Mouse (Mus musculus): ENCODE results near the gene Cbarp. TPM values are rescaled to one million over a fixed set of nuclear protein-coding genes. Genes with fewer than 3 reads are reported as not detected.

The Cbarp gene
- total RNA-seq, 2 experiments from 2014 or later, result 487 TPM

DNA sequence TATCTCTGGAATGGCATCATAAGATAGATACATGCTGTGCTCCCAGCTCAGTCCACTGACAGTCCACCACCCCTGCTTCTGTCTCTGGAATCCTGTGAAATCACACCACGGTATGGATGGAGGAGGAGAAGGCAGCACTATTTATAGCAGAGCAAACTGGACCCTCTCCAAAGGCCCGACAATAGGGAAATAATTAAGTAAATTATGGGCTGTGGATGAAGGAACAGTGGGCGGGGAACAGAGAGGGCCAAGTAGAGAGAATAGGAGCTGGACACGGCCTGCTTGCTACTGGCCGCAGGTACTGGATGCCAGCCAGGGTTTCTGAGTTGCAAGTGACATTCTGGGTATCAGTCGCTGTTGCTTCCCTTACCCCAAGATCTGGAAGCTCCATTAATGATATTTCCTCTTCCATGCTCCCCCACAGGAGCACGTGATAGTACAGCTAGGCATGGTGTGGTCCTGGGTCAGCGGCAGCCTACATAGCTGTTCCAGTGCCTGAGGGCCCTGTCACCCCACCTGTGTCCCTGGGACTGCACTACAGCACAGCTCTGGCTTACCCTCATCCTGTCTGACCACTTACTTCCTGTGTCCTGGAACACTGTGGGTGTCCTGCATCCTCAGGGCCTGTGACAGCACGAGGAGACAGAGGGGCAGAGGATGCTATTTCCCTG is 55.7 kb downstream of the Cbarp start:
- intact Hi-C loops (cut with DNase I), result no loop called here
- peak; percentile 31 to 44 for DNase-seq (ENCODE audit: low spot score in 2 of 2)

DNA sequence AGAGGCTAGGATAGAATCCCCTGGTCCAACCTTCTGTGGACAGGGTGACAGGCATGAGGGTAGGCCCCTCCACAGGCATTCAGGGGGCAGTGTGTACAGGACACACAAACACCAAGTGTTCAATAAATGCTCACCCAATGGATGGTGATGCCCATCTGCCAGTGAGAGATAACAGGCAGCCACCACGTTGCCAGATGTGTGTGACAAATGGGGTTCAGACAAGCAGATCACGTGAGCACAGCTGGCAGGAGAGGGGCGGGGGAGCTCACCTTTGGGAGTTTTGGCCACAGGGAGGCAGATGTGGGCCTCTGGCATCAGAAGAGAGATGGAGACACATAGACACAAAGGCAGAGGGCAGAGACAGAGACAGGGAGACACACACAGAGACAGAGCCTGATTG is 59.6 kb downstream of the Cbarp start:
- DNase-seq (ENCODE audit: low spot score in 2 of 2), result no peak
- intact Hi-C loops (cut with DNase I), result no loop called here

Other genes with a start within 250 kb of the Cbarp start
- gene Cfd, start 250.0 kb downstream of the Cbarp start, total RNA-seq (2021), result not detected
- gene Med16, start 231.9 kb downstream of the Cbarp start, total RNA-seq (2021), result 10 to 100 TPM; 57.5 to 59.8 TPM
- not detected for gene Gm26602, start 230.0 kb downstream of the Cbarp start, total RNA-seq (2021)
- 1 to 10 TPM; 7.1 to 7.8 TPM for gene Kiss1r, start 223.9 kb downstream of the Cbarp start, total RNA-seq (2021)
- gene R3hdm4, start 219.6 kb downstream of the Cbarp start, total RNA-seq (2021), result 100 to 1,000 TPM; 366 to 394 TPM
- gene Arid3a, start 213.8 kb downstream of the Cbarp start, total RNA-seq (2021), result 1 to 10 TPM; 5.4 to 8.6 TPM
- 10 to 100 TPM; 41.1 to 49.9 TPM for gene Wdr18, start 180.7 kb downstream of the Cbarp start, total RNA-seq (2021)
- gene Grin3b, start 170.1 kb downstream of the Cbarp start, total RNA-seq (2021), result under 1 TPM; 0.14 to 0.23 TPM
- 100 to 1,000 TPM; 123 to 124 TPM for gene Tmem259, start 156.5 kb downstream of the Cbarp start, total RNA-seq (2021)
- 1 to 10 TPM; 6.0 to 8.2 TPM for gene Cnn2, start 152.3 kb downstream of the Cbarp start, total RNA-seq (2021)
- 10 to 100 TPM; 10.9 to 12.3 TPM for gene Abca7, start 144.3 kb downstream of the Cbarp start, total RNA-seq (2021)
- gene Arhgap45, start 124.2 kb downstream of the Cbarp start, total RNA-seq (2021), result 1 to 10 TPM; 3.6 to 4.0 TPM
- 10 to 100 TPM; 71.3 to 74.8 TPM for gene Polr2e, start 101.0 kb downstream of the Cbarp start, total RNA-seq (2021)
- gene Gpx4, start 93.7 kb downstream of the Cbarp start, total RNA-seq (2021), result 100 to 1,000 TPM; 504 to 528 TPM
- 10 to 100 TPM; 17.8 to 17.9 TPM for gene Sbno2, start 35.3 kb downstream of the Cbarp start, total RNA-seq (2021)
- 10 to 100 TPM; 92.1 to 95.0 TPM for gene Stk11, start 25.0 kb downstream of the Cbarp start, total RNA-seq (2021)
- gene Atp5d, start 2.2 kb downstream of the Cbarp start, total RNA-seq (2021), result 100 to 1,000 TPM; 372 to 381 TPM
- gene Midn, start 7.4 kb upstream of the Cbarp start, total RNA-seq (2021), result 10 to 100 TPM; 74.3 to 98.7 TPM
- gene Cirbp, start 25.1 kb upstream of the Cbarp start, total RNA-seq (2021), result 10 to 100 TPM; 77.3 to 90.1 TPM
- gene 1600002K03Rik, start 32.1 kb upstream of the Cbarp start, total RNA-seq (2021), result 1 to 10 TPM; 6.7 to 7.6 TPM
- 1 to 10 TPM; 9.2 to 9.9 TPM for gene Efna2, start 38.6 kb upstream of the Cbarp start, total RNA-seq (2021)
- gene Mum1, start 85.6 kb upstream of the Cbarp start, total RNA-seq (2021), result 10 to 100 TPM; 40.9 to 41.2 TPM
- gene Ndufs7, start 108.3 kb upstream of the Cbarp start, total RNA-seq (2021), result 100 to 1,000 TPM; 182 to 187 TPM
- gene Gamt, start 120.2 kb upstream of the Cbarp start, total RNA-seq (2021), result 10 to 100 TPM; 27.6 to 30.7 TPM
- gene Dazap1, start 120.7 kb upstream of the Cbarp start, total RNA-seq (2021), result 10 to 100 TPM; 76.9 to 93.8 TPM
- 100 to 1,000 TPM; 788 to 790 TPM for gene Rps15, start 151.6 kb upstream of the Cbarp start, total RNA-seq (2021)
- 100 to 1,000 TPM in 1 of 2 experiments, 10 to 100 TPM in 1; 93.4 to 103 TPM for gene Apc2, start 155.1 kb upstream of the Cbarp start, total RNA-seq (2021)
- gene 2310011J03Rik, start 179.7 kb upstream of the Cbarp start, total RNA-seq (2021), result 10 to 100 TPM; 27.3 to 29.8 TPM
- 1 to 10 TPM; 4.5 to 4.6 TPM for gene Pcsk4, start 188.7 kb upstream of the Cbarp start, total RNA-seq (2021)
- gene Reep6, start 189.1 kb upstream of the Cbarp start, total RNA-seq (2021), result 10 to 100 TPM; 10.5 to 11.2 TPM
- 1 to 10 TPM; 5.1 to 7.4 TPM for gene Adamtsl5, start 207.6 kb upstream of the Cbarp start, total RNA-seq (2021)
- 10 to 100 TPM; 22.6 to 24.9 TPM for gene Plk5, start 215.6 kb upstream of the Cbarp start, total RNA-seq (2021)
- gene Mex3d, start 246.8 kb upstream of the Cbarp start, total RNA-seq (2021), result 10 to 100 TPM; 17.7 to 22.2 TPM

Measured in left cerebral cortex, postnatal 25 days (tissue).